Mouse (Mus musculus) spleen, adult 2 months (tissue): ENCODE measurements around the gene Panx3.

ENCODE experiments used
- CTCF ChIP-seq: fragments of 200-500 bp; IDR thresholded peaks from 2 replicates; pipeline ENCODE4 v1.5.1; 2011; ENCODE audit warnings: mild to moderate bottlenecking, inconsistent platforms; ENCODE audit not compliant: insufficient read depth, insufficient read length, insufficient replicate concordance; ENCODE audit errors: extremely low read depth
- POLR2A ChIP-seq: fragments of 200-500 bp; IDR thresholded peaks from 2 replicates; pipeline ENCODE4 v1.6.1; 2011; ENCODE audit warnings: low read depth, low read length, inconsistent platforms

GRCm38 (mm10) chr9:37656931-37657481, 12.0 kb downstream of the Panx3 start, which contains the start of gene Tbrg1:
- TF ChIP-seq CTCF (no peak), POLR2A (no peak)
